Mouse (Mus musculus) frontal cortex, adult 2 months (tissue): ENCODE results near the gene Tmem74b. TPM values are rescaled to one million over a fixed set of nuclear protein-coding genes. Genes with fewer than 3 reads are reported as not detected.

ENCODE experiments used
- DNase-seq, 2 experiments: peaks; one replicate each; pipeline ENCODE4 v3.0.0; 2022; ENCODE audit warnings: low spot score in 1 of 2; ENCODE audit errors: extremely low spot score in 1 of 2
- polyA plus RNA-seq: library from polyadenylated mRNA; depleted of rRNA; stranded (reverse); fragments of >200 nt; gene quantifications from 2 replicates; pipeline ENCODE4 v1.2.3, GENCODE M21; 2012; rRNA removed

Tmem74b gene
- 6.3 and 7.1 TPM in 2 replicates for polyA plus RNA-seq

- no peak for DNase-seq
Measured at GRCm38 (mm10) chr2:151701231-151702145, at the start of gene Tmem74b. Gene Tmem74b (plus strand): TSS chr2:151702008.

- DNase-seq: no peak
Measured at GRCm38 (mm10) chr2:151652053-151652452, 49.8 kb upstream of the Tmem74b start.

- DNase-seq: no peak
Measured at GRCm38 (mm10) chr2:151668433-151668832, 33.4 kb upstream of the Tmem74b start, which contains the start of gene Rad21l. Gene Rad21l (minus strand): TSS chr2:151668533.

GRCm38 (mm10) chr2:151670026-151670967, 31.5 kb upstream of the Tmem74b start:
- DNase-seq: no peak

- DNase-seq: no peak
Measured at GRCm38 (mm10) chr2:151670968-151671329, 30.9 kb upstream of the Tmem74b start.

- peak in 1 of 2 experiments; percentile 48 for DNase-seq
Measured at GRCm38 (mm10) chr2:151676234-151676633, 25.6 kb upstream of the Tmem74b start.

- DNase-seq: peak in 1 of 2 experiments; percentile 44
Measured at GRCm38 (mm10) chr2:151682357-151682756, 19.5 kb upstream of the Tmem74b start.

GRCm38 (mm10) chr2:151682976-151683375, 18.8 kb upstream of the Tmem74b start:
- DNase-seq: no peak

- DNase-seq: peak in 1 of 2 experiments; percentile 52
Measured at GRCm38 (mm10) chr2:151702146-151702850, 490 bp downstream of the Tmem74b start.

GRCm38 (mm10) chr2:151702851-151703190, 1.0 kb downstream of the Tmem74b start:
- no peak for DNase-seq

- DNase-seq: no peak
Measured at GRCm38 (mm10) chr2:151712647-151713046, 10.8 kb downstream of the Tmem74b start.

GRCm38 (mm10) chr2:151715526-151715925, 13.7 kb downstream of the Tmem74b start:
- DNase-seq: peak; percentile 69

GRCm38 (mm10) chr2:151716318-151717055, 14.7 kb downstream of the Tmem74b start:
- DNase-seq: no peak

GRCm38 (mm10) chr2:151724094-151724493, 22.3 kb downstream of the Tmem74b start:
- DNase-seq: no peak

- DNase-seq: no peak
Measured at GRCm38 (mm10) chr2:151733151-151733865, 31.5 kb downstream of the Tmem74b start.

- DNase-seq: no peak
Measured at GRCm38 (mm10) chr2:151735422-151735821, 33.6 kb downstream of the Tmem74b start.

- DNase-seq: no peak
Measured at GRCm38 (mm10) chr2:151738460-151738859, 36.7 kb downstream of the Tmem74b start.

GRCm38 (mm10) chr2:151739081-151739480, 37.3 kb downstream of the Tmem74b start:
- no peak for DNase-seq

GRCm38 (mm10) chr2:151739505-151739904, 37.7 kb downstream of the Tmem74b start:
- DNase-seq: no peak
